16 mouse cellular contexts compared by ENCODE assay signal in genomic region chr4:152463147-152463546, GRCm38 (mm10). TPM values are rescaled to one million over a fixed set of nuclear protein-coding genes. Genes with fewer than 3 reads are reported as not detected.
DNase-seq lines count a peak whose midpoint lies in the region; ATAC-seq and TF ChIP-seq lines count a peak whose summit lies in the region.
"Had no signal": no experiment of that assay in that cellular context is flagged by ENCODE, and none has a peak within 500 bp of the region (broad histone marks: within the 10 kb centered on the region; RNA-seq: fewer than 3 reads in every experiment).

No protein-coding gene starts in this region.

- no peak overlapping the region for H3K4me3 ChIP-seq in heart, embryonic 12.5 days
- H3K4me3 ChIP-seq in midbrain, embryonic 10.5 days, result no peak overlapping the region
- H3K4me3 ChIP-seq in midbrain, embryonic 11.5 days (ENCODE audit: low read depth, low read length), result no peak overlapping the region
- H3K4me3 ChIP-seq in olfactory bulb, adult 2 months (ENCODE audit: insufficient read depth, low read depth, low read length), result no peak overlapping the region
- H3K4me3 ChIP-seq: erythroblast, embryonic 14.5 days; intestine, embryonic 15.5 days; limb, embryonic 12.5 days; liver, embryonic 15.5 days; midbrain, embryonic 12.5 days; stomach, embryonic 15.5 days had no signal

- no peak for TF ChIP-seq POLR2A in olfactory bulb, adult 2 months (IDR thresholded peaks at IDR 0.05; ENCODE audit: insufficient read depth, low read depth, low read length)

- H3K9me3 ChIP-seq in heart, embryonic 12.5 days (replicated peaks), result no peaks in the 10 kb centered on the region
- no peaks in the 10 kb centered on the region for H3K9me3 ChIP-seq in midbrain, embryonic 10.5 days (replicated peaks)
- H3K9me3 ChIP-seq in midbrain, embryonic 11.5 days (ENCODE audit: control insufficient read depth, low read length), result no peaks in the 10 kb centered on the region
- H3K9me3 ChIP-seq: intestine, embryonic 15.5 days; limb, embryonic 12.5 days; liver, embryonic 15.5 days; midbrain, embryonic 12.5 days; stomach, embryonic 15.5 days had no signal

- H3K36me3 ChIP-seq in heart, embryonic 12.5 days, result no peaks in the 10 kb centered on the region
- H3K36me3 ChIP-seq in midbrain, embryonic 10.5 days, result no peaks in the 10 kb centered on the region
- H3K36me3 ChIP-seq in midbrain, embryonic 11.5 days (ENCODE audit: control insufficient read depth, insufficient read depth, low read length), result no peaks in the 10 kb centered on the region
- H3K36me3 ChIP-seq: intestine, embryonic 15.5 days; limb, embryonic 12.5 days; liver, embryonic 15.5 days; midbrain, embryonic 12.5 days; stomach, embryonic 15.5 days had no signal

- no peak overlapping the region for H3K27ac ChIP-seq in heart, embryonic 12.5 days (ENCODE audit: poor library complexity, severe bottlenecking)
- H3K27ac ChIP-seq in midbrain, embryonic 10.5 days (replicated peaks), result peak overlapping the region; percentile 89
- no peak overlapping the region for H3K27ac ChIP-seq in midbrain, embryonic 11.5 days (ENCODE audit: low read depth, low read length)
- H3K27ac ChIP-seq in olfactory bulb, adult 2 months (ENCODE audit: insufficient read depth, low read depth, low read length), result peak overlapping the region; percentile 41
- H3K27ac ChIP-seq: intestine, embryonic 15.5 days; limb, embryonic 12.5 days; liver, embryonic 15.5 days; midbrain, embryonic 12.5 days; stomach, embryonic 15.5 days had no signal

- TF ChIP-seq CTCF in olfactory bulb, adult 2 months (IDR thresholded peaks at IDR 0.05; ENCODE audit: insufficient read depth, low read depth, low read length), result no peak

- no peak overlapping the region for H3K9ac ChIP-seq in heart, embryonic 12.5 days
- H3K9ac ChIP-seq in midbrain, embryonic 11.5 days (ENCODE audit: low read length), result no peak overlapping the region
- H3K9ac ChIP-seq: intestine, embryonic 15.5 days; limb, embryonic 12.5 days; liver, embryonic 15.5 days; midbrain, embryonic 12.5 days; stomach, embryonic 15.5 days had no signal

- peaks cover 23% of the 10 kb centered on the region for H3K4me1 ChIP-seq in heart, embryonic 12.5 days (replicated peaks)
- H3K4me1 ChIP-seq in midbrain, embryonic 10.5 days, result peaks cover 32% of the 10 kb centered on the region
- peaks cover 12% of the 10 kb centered on the region for H3K4me1 ChIP-seq in midbrain, embryonic 11.5 days (ENCODE audit: control insufficient read depth, insufficient read depth, low read length)
- peaks cover 92% of the 10 kb centered on the region for H3K4me1 ChIP-seq in olfactory bulb, adult 2 months (ENCODE audit: control insufficient read depth, insufficient read depth, low read length)
- H3K4me1 ChIP-seq: intestine, embryonic 15.5 days; liver, embryonic 15.5 days; stomach, embryonic 15.5 days had no signal

- no peak for ATAC-seq in heart, embryonic 12.5 days (ENCODE audit: insufficient number of reproducible peaks, low FRiP score)
- ATAC-seq in midbrain, embryonic 11.5 days (ENCODE audit: low FRiP score), result no peak
- ATAC-seq: intestine, embryonic 15.5 days had no signal

- H3K27me3 ChIP-seq in heart, embryonic 12.5 days (replicated peaks), result 0 out of 2 replicates have a peak, but pooled peaks cover 4% of the 10 kb centered on the region
- no peaks in the 10 kb centered on the region for H3K27me3 ChIP-seq in midbrain, embryonic 10.5 days (ENCODE audit: low read depth, poor library complexity, severe bottlenecking)
- no peaks in the 10 kb centered on the region; the same call in 1 of the 2 replicates for H3K27me3 ChIP-seq in midbrain, embryonic 11.5 days (ENCODE audit: control insufficient read depth, insufficient read depth, low read length)
- H3K27me3 ChIP-seq: intestine, embryonic 15.5 days; limb, embryonic 12.5 days; liver, embryonic 15.5 days; stomach, embryonic 15.5 days had no signal

- 63% methylated on average over 9 of the region's 9 CpGs for WGBS in heart, embryonic 12.5 days
- WGBS in midbrain, embryonic 10.5 days, result 92% methylated on average over 9 of the region's 9 CpGs
- WGBS in midbrain, embryonic 11.5 days, result 93% methylated on average over 9 of the region's 9 CpGs
- WGBS in olfactory bulb, adult 2 months, result 86% methylated on average over 9 of the region's 9 CpGs

- H3K4me2 ChIP-seq in heart, embryonic 12.5 days, result no peak overlapping the region
- no peak overlapping the region for H3K4me2 ChIP-seq in midbrain, embryonic 11.5 days
- H3K4me2 ChIP-seq: intestine, embryonic 15.5 days; limb, embryonic 12.5 days; liver, embryonic 15.5 days; midbrain, embryonic 12.5 days; stomach, embryonic 15.5 days had no signal

- peak; percentile 61 to 79 for DNase-seq in heart, adult 18-20 months
- DNase-seq in midbrain, embryonic 10.5 days (ENCODE audit: low spot score), result no peak
- no peak for DNase-seq in midbrain, embryonic 11.5 days (ENCODE audit: low spot score, missing footprints)
- DNase-seq in heart, adult 9 months (ENCODE audit: low spot score in 2 of 2), result peak; percentile 44 to 55
- DNase-seq in spleen, postnatal 14 days (ENCODE audit: low spot score in 2 of 2), result no peak
- no peak for DNase-seq in left cerebral cortex, adult 8-10 months (ENCODE audit: low spot score in 2 of 2)
- DNase-seq: right cerebral cortex, postnatal 4 days; thymus, postnatal 14 days had no signal

RNA-seq across cellular contexts. Expression of gene Nphp4, which starts 13.4 kb away (rescaled TPM):
- total RNA-seq in heart, adult 18-20 months (2021), result 1 to 10 TPM in 1 of 2 experiments, under 1 TPM in 1; 0.90 to 1.1 TPM
- 2.6 and 2.7 TPM in 2 replicates for polyA plus RNA-seq in heart, embryonic 12.5 days (2016; fragmentation: Nextera tagmentation; extraction: Ambion mirVana)
- 7.8 and 8.2 TPM in 2 replicates for polyA plus RNA-seq in midbrain, embryonic 10.5 days (2016; fragmentation: Nextera tagmentation; extraction: Ambion mirVana)
- 4.4 and 4.8 TPM in 2 replicates for polyA plus RNA-seq in midbrain, embryonic 11.5 days (2014; fragmentation: Nextera tagmentation; extraction: Ambion mirVana)
- polyA plus RNA-seq in olfactory bulb, adult 2 months (2012; ENCODE audit: insufficient read depth, insufficient read length, low replicate concordance, missing spikeins), result not detected in 2 replicates
- 10 to 100 TPM; 19.9 to 25.5 (median 22.3) TPM for total RNA-seq in left cerebral cortex, adult 8-10 months (2022)

RNA-seq across cellular contexts. Expression of gene Kcnab2, which starts 14.5 kb away (rescaled TPM):
- total RNA-seq in heart, adult 18-20 months (2021), result 1 to 10 TPM; 2.7 to 3.3 TPM
- 5.2 and 5.6 TPM in 2 replicates for polyA plus RNA-seq in heart, embryonic 12.5 days (2016; fragmentation: Nextera tagmentation; extraction: Ambion mirVana)
- 12.2 and 17.3 TPM in 2 replicates for polyA plus RNA-seq in midbrain, embryonic 10.5 days (2016; fragmentation: Nextera tagmentation; extraction: Ambion mirVana)
- polyA plus RNA-seq in midbrain, embryonic 11.5 days (2014; fragmentation: Nextera tagmentation; extraction: Ambion mirVana), result 10.5 and 11.0 TPM in 2 replicates
- polyA plus RNA-seq in olfactory bulb, adult 2 months (2012; ENCODE audit: insufficient read depth, insufficient read length, low replicate concordance, missing spikeins), result not detected in 2 replicates
- total RNA-seq in left cerebral cortex, adult 8-10 months (2022), result 100 to 1,000 TPM; 396 to 420 (median 413) TPM

Comparison
In these comparisons a context has a peak if more than half of its experiments do, and no peak if none do; other contexts are left out.
1. H3K27ac ChIP-seq: peak in midbrain, embryonic 10.5 days (single experiment) and olfactory bulb, adult 2 months (single experiment); none in heart, embryonic 12.5 days (single experiment) and midbrain, embryonic 11.5 days (single experiment).
2. DNase-seq: peak in heart, adult 18-20 months (2 of 2) and heart, adult 9 months (2 of 2); none in midbrain, embryonic 10.5 days (single experiment), midbrain, embryonic 11.5 days (single experiment), spleen, postnatal 14 days (0 of 2) and left cerebral cortex, adult 8-10 months (0 of 2).